Mouse (Mus musculus) myocyte (in vitro differentiated cells): Measurements from ENCODE around the gene Erv3.

Experiments used
- MAX ChIP-seq: IDR thresholded peaks from one replicate; pipeline ENCODE4 v1.6.1; 2011; ENCODE audit warnings: low read depth, mild to moderate bottlenecking, control low read depth
- POLR2AphosphoS2 ChIP-seq: IDR thresholded peaks from one replicate; pipeline ENCODE4 v1.6.1; 2011; ENCODE audit warnings: low read depth, control low read depth; ENCODE audit not compliant: insufficient read length
- TCF3 ChIP-seq: IDR thresholded peaks from one replicate; pipeline ENCODE4 v1.6.1; 2011; ENCODE audit warnings: low read depth, control low read depth; ENCODE audit not compliant: insufficient read length

GRCm38 (mm10) chr2:131881766-131882165 lies 22.2 kb upstream of the Erv3 start:
- TF ChIP-seq TCF3 (no peak), POLR2AphosphoS2 (no peak), MAX (no peak)
